Mouse (Mus musculus) CH12.LX (cell line): Measurements from ENCODE around the gene Zc2hc1b.

ENCODE experiments used
- BHLHE40 ChIP-seq: IDR thresholded peaks from 2 replicates; pipeline ENCODE4 v1.6.1; 2011; ENCODE audit warnings: mild to moderate bottlenecking, low read depth, low read length, improper control_type of control experiment
- CTCF ChIP-seq, 2 experiments: IDR thresholded peaks in 1 of 2; conservative IDR thresholded peaks in 1 of 2; 2 replicates each; pipeline ENCODE4 v1.5.1; 2011 to 2012; ENCODE audit warnings: low read depth in 2 of 2, low read length in 2 of 2, improper control_type of control experiment in 1 of 2, inconsistent platforms in 1 of 2, mild to moderate bottlenecking in 1 of 2, moderate library complexity in 1 of 2
- MEF2A ChIP-seq: IDR thresholded peaks from 2 replicates; pipeline ENCODE4 v1.6.1; 2014; ENCODE audit warnings: low read depth, mild to moderate bottlenecking, inconsistent platforms, low read length, improper control_type of control experiment, borderline replicate concordance
- PAX5 ChIP-seq: IDR thresholded peaks from 2 replicates; pipeline ENCODE4 v1.6.1; 2012; ENCODE audit warnings: low read length, inconsistent platforms, mixed read lengths
- POLR2A ChIP-seq: IDR thresholded peaks from 2 replicates; pipeline ENCODE4 v1.6.1; 2011; ENCODE audit warnings: low read depth, mild to moderate bottlenecking, improper control_type of control experiment, low read length
- POLR2AphosphoS2 ChIP-seq: IDR thresholded peaks from 2 replicates; pipeline ENCODE4 v1.6.1; 2011; ENCODE audit warnings: low read depth, low read length, improper control_type of control experiment
- SMC3 ChIP-seq: IDR thresholded peaks from 2 replicates; pipeline ENCODE4 v1.6.1; 2011; ENCODE audit warnings: low read depth, low read length, improper control_type of control experiment
- TCF12 ChIP-seq: IDR thresholded peaks from 2 replicates; pipeline ENCODE4 v1.6.1; 2014; ENCODE audit warnings: low read depth, mild to moderate bottlenecking, inconsistent platforms, low read length, improper control_type of control experiment
- UBTF ChIP-seq: IDR thresholded peaks from 2 replicates; pipeline ENCODE4 v1.6.1; 2012; ENCODE audit warnings: low read depth, mild to moderate bottlenecking, inconsistent platforms, low read length, improper control_type of control experiment, moderate library complexity
- ZKSCAN1 ChIP-seq: IDR thresholded peaks from 2 replicates; pipeline ENCODE4 v1.6.1; 2012; ENCODE audit warnings: low read depth, inconsistent platforms, low read length, improper control_type of control experiment, borderline replicate concordance
- ZMIZ1 ChIP-seq: IDR thresholded peaks from 2 replicates; pipeline ENCODE4 v1.6.1; 2012; ENCODE audit warnings: low read depth, mild to moderate bottlenecking, inconsistent platforms, low read length, improper control_type of control experiment

- TF ChIP-seq SMC3: no peak
- no peak for TF ChIP-seq CTCF (conservative IDR thresholded peaks at IDR 0.05 in 1 of 2, IDR thresholded peaks at IDR 0.05 in 1 of 2; ENCODE audit: low read depth in 2 of 2, low read length in 2 of 2)
- no peak for TF ChIP-seq UBTF
- TF ChIP-seq TCF12: no peak
- TF ChIP-seq BHLHE40: no peak
- no peak for TF ChIP-seq ZMIZ1
- TF ChIP-seq MEF2A: no peak
- TF ChIP-seq POLR2A: no peak
- no peak for TF ChIP-seq PAX5
- TF ChIP-seq ZKSCAN1: no peak
- no peak for TF ChIP-seq POLR2AphosphoS2
Observed at GRCm38 (mm10) chr10:13225377-13226063, 47.7 kb upstream of the Zc2hc1b start.
